Mouse (Mus musculus): ENCODE measurements around the gene Tmprss9. TPM values are rescaled to one million over a fixed set of nuclear protein-coding genes. Genes with fewer than 3 reads are reported as not detected.

Tmprss9 gene
- total RNA-seq, 2 experiments from 2014 or later: not detected

DNA sequence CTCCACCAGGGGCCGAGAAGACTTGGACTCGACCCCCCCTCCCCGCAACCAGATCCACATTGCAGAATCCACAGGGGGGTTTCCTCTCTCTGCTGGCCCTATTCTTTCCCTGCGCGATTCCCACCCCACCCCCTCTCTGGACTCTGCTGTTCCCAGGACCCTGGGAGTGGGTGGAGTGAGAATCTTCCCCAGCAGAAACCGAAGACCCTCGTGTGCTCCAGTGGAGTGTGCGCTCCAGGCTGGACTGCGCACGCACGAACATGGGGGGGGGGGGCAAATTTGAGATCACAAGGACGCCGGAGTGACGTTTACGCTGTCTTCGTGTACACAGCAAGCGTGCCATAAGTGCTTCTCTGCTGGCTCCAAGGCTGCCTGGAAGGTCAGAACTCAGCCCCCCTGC, 64.0 kb downstream of the Tmprss9 start:
- DNase-seq (ENCODE audit: low spot score in 2 of 2): no peak

DNA sequence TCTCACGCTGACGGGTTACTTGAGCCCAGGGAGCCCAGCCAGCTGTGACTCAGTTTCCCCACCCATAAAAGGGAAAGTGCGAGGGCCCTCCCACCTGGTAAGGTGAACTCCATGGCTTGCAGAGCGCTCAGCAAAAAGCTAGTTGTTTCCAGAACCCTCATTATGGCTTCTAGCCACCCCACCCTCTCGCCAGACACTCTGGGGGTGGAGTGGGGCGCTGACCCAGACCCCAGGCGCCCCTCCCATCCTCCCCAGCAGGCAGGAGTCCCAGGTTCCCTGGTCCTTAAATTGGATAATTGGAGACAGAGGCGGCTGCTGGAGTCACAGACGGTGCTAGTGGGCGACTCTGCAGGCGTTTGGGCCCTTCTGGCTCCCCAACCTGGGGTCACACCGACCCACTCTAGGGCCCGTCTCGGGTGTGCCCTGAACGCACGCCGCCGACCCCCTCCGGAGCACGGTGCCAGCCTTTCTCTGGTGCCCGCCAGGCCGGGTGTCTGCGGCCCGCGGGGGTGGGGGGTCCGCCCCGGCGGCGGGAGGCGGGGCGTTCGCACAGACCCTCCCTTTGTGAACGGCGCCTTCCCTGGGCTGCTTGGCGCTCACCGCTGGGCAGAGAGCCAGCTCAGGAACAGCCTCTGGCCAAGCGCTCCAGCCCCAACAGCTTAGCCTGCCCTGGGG, 64.6 kb downstream of the Tmprss9 start:
- DNase-seq (ENCODE audit: low spot score in 2 of 2): no peak

DNA sequence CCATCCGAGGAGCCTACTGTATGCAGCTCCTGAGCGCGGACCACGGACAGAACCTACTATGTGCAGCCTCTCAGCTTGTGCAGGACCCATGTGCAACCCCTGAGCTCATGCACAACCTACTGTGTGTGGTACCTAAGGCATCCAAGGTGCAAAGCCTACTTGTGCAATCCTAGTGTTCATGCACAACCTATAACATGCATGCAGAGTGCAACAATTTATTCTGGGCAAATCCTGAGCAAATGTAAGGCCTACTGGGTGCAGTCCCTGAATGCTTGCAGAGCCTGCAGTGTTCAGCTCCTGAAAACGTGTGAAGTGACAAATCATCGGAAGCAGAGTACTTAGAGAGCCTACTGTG, 65.1 kb downstream of the Tmprss9 start:
- no peak for DNase-seq (ENCODE audit: low spot score in 2 of 2)

DNA sequence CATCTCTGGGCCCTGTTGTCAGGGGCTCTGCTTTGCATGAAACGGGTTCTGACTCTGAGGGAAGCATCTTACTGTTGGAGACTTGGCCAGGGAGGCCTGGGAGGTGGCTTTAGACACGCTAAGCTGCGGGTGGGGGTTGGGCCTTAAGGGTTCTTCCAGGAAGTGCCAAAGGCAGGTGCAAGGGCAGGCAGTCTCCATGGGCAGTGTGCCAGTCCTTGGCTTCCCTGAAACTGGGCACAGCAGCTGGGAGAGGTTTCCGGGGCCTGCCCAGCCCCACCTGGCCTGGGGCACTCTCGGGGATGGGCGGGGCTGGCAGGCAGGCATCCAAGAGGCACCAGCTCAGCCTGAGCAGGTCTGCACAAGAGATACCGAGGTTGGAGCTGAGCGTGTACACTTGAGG, 66.0 kb downstream of the Tmprss9 start:
- no peak for DNase-seq (ENCODE audit: low spot score in 2 of 2)

DNA sequence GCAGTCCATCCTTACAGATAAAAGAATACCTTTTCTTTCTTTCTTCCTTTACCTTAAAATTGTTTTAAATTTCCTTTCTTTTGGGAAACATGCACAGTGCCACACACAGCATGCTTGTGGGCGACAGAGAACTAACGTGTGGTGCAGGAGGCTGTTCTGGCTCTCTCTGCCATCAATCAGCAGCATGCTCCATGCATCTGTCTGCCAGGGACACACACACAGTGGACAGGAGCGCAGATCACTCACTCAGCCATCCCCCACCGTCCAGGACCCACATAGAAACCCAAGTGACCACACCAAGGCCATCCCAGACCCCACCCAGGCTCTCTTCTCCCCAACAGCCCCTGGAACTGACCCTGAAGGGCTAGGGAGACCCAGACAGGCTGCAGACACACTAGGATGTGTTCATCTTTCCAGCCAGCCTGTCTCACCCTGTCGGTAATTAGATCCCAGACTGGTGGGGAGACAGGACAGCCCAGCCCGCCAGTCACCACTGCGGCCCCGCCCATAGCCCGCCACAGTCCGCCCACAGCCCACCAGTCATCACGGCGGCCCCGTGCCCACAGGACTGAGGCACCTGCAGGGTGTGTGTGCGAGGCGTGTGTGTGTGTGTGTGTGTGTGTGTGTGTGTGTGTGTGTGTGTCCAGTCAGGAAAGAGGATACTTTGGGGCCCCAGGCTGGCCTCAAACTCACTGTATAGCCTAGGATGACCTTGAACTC, 67.3 kb downstream of the Tmprss9 start:
- no peak for DNase-seq (ENCODE audit: low spot score in 2 of 2)

DNA sequence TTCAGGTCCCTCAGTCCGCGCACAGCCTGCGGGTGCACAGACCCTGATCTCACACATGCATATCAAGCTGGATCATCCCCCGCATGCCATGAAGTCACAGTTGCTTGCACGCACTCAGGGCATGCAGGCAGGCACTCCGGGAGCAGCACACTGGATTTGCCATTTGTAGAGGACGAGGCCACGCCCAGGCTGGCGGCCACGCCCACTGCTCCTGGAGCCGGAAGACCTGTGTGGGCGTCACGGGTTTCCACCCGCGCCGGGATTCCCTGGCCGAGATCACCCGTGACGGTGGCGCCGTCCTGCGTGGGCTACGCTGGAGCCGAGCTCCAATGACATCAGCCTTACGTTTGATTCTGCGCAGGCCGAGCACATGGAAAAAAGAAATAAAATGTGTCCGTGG, 68.0 kb downstream of the Tmprss9 start:
- peak in 1 of 2 experiments; percentile 64 for DNase-seq (ENCODE audit: low spot score in 2 of 2)

DNA sequence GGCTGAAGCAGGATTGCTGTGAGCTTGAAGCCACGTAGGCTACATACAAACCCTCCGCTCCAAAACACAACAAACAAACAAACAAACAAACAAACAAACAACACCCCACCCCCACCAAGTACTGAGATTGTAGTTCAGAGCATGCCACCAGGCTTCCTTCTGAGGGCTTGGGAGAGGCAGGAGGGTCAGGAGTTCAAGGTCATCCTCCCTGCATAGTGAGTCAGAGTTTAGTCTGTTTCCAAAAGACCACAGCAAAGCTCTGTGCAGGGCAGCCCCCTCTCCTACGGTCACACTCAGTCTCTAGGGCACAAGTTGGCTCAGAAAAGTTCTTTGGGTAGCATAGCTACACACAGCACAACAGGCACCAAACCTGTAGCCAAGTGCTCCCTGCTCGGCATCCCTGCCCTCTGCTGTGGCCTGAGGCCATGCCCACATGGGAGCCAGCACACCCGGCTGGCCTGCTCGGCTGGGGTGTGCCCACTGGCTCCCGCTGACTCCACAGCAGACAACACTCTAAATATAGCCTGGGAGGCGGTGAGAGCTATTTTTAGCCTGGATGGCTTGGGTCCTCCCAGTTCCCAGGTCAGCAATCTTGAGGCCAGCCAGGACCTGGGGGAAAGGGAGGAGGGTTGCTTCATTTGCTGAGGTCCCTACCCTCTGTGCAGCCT, 68.8 kb downstream of the Tmprss9 start:
- DNase-seq (ENCODE audit: low spot score in 2 of 2): no peak

DNA sequence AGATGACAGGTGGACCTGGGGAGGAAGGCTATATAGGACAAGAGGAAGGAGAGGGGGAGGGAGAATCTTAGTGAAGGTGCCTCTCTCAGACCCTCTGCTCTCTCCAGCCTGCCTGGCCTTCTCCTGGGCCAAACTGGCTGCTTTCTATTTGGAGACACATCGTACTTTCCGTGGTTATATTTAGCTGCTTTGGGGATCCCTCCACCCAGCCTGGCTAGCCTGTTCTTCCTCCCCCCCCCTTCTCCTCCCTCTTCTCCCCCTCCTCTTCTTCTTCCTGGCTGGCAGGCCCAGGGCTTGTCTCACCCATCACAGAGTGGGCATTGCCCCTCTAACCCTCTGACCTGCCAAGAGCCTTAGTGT, 69.3 kb downstream of the Tmprss9 start:
- DNase-seq (ENCODE audit: low spot score in 2 of 2): no peak

DNA sequence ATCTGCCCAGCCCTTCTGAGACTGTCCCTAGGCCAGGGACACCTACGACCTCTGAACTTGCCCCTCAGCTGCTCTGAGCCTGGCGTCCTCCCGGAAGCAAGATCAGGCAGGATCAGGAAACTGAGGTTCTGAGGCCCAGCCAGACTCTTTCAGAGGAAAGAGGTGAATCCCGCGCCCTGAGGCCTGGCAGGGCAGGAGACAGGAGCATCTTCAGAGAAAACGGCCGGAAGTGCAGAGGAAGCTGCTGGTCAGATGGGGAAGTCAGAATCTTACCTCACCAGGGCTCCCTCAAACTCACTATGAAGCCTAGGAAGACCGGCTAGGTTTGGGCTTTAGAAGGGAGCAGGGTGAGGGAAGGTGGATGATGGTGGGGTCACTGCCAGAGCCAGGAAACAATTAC, 71.3 kb downstream of the Tmprss9 start:
- DNase-seq (ENCODE audit: low spot score in 2 of 2): no peak

DNA sequence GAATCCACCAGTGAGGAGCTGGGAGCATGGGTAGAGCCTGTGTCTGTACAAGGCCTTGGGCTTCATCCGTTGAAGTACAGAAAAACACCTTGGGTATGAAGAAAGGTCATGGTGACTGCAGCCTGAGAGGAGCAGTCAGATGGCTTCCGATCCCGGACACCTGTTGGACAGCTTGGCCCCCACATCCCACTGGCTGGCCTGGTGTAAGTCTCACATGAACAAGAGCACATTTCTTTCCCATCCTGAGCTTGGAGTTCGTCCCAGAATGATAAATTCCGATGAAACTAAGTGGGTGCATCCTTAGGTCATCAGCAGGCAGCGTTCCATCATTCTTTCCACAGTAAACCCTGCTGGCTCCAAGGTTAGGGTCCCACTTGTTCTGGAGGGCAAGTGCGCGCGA, 72.1 kb downstream of the Tmprss9 start:
- no peak for DNase-seq (ENCODE audit: low spot score in 2 of 2)

DNA sequence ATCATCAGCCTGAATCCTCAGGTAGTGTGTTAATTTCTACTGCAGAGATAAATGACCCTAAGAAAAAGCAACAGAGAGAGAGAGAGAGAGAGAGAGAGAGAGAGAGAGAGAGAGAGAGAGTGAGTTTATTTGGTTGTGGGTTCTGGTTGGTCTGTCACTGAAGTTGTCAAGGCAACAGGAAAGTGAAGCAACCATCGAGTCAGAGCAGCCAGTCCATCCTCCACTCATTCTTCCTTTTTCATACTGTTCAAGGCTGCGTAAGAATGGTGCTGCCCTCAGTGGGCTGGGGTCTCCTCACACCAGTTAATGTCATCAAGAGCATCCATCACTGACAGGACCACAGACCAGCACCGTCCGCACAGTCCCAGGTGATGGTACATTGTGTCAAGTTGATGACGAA, 72.6 kb downstream of the Tmprss9 start:
- no peak for DNase-seq (ENCODE audit: low spot score in 2 of 2)

DNA sequence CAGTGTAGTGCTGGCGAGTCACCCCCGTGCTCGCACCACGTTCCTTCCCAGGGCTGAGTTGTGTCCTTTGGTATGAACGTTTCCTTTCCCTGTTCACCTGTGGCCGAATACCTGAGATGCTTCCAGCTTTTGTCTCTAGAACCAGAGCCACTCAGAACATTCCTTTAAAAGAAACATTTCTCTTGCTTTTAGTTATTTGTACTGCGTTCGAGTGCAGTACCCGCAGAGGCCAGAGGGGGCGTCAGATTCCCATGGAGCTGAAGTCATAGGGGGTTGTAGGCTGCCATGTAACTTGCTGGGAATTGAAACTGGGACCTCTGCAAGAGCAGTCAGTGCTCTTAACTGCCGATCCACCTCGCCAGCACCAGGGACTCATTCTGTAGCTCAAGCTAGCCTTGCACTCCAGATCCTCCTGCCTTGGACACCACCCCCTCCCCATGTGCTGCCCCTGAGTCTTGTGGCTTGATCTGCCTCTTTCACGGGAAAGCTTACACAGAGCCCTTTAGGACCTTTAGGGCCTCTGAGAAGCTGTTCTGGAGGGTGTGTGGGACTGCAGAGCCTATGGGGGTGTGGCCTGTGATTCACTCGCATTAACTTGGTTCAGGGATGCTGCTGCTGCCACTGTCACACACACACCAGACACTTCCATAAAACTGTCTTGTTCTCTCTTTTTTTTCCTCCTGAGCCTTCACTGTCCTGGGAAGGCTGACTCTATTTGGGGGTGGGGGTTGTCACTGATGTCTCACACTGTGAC, 75.2 kb downstream of the Tmprss9 start:
- no peak for DNase-seq (ENCODE audit: low spot score in 2 of 2)

DNA sequence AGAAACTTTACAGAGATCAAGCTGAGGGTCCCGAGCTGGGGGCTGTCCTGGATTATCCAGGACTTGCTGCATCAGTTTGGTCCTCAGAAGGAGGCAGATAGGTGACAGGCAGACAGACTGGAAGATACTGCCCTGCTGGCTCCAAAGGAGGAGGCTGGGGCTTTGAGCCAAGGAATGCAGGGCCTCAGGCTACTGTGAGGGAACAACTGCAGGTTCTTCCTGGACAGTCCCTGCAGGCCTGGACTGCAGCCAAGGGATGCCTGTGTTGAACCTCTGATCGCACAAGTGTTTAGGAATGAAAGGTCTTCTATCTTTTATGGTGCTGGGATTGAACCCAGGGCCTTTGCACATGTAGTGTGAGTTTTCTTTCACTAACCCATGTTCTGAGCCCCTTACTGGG, 76.2 kb downstream of the Tmprss9 start:
- DNase-seq (ENCODE audit: low spot score in 2 of 2): no peak

DNA sequence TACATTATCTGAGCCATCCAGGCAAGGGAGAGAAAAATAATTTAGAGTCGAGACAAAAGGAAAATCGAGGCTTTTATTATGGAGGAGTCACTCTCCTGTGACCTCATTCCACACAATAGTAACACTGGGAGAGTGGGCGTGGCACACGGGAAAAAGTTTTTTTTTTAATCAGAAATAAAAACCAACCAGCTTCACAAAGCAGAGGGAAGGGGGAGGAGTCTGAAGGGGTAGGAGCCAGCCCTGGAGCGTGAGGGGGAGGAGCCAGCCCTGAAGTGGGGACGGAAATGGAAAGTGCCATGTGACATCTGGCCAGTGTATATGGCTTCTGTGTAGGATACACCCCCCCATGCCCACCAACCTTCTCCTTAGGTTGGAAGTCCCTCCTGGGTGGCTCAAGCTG, 76.9 kb downstream of the Tmprss9 start:
- DNase-seq (ENCODE audit: low spot score in 2 of 2): no peak

DNA sequence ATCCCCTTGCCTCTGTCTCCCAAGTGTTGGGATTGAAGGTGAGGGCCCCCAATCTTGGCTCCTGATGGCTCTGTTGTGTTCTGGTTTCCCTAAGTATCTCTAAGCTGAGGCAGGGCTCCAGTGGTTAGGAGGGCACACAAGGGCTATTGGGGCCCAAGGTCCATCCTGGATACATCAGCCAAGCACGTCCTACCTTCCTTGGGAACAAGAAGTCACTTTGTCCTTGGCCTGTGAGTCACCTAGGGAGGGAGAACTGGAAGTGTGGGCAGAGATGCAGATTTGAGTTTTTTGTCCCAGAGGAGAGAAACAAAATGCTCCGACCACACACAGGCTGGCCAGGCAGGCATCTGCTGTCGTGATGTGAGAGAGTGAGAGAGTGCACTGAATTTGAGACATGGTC, 77.4 kb downstream of the Tmprss9 start:
- DNase-seq (ENCODE audit: low spot score in 2 of 2): no peak

Small RNAs within 50 kb of the gene (microRNA-seq; reads per million reads assigned to microRNA genes)
- gene Mir1982: 3.4 reads per million, percentile 9 among the genes with 10 or more reads in this experiment

Other genes with a start within 250 kb of the Tmprss9 start
- gene Csnk1g2, start 249.0 kb upstream of the Tmprss9 start, total RNA-seq (2021): 100 to 1,000 TPM; 169 to 173 TPM
- gene Btbd2, start 214.8 kb upstream of the Tmprss9 start, total RNA-seq (2021): 10 to 100 TPM; 72.0 to 76.3 TPM
- 100 to 1,000 TPM; 126 to 134 TPM for gene Mknk2, start 193.7 kb upstream of the Tmprss9 start, total RNA-seq (2021)
- 10 to 100 TPM; 16.5 to 16.6 TPM for gene Mob3a, start 169.9 kb upstream of the Tmprss9 start, total RNA-seq (2021)
- 10 to 100 TPM; 18.3 to 24.9 TPM for gene Izumo4, start 169.7 kb upstream of the Tmprss9 start, total RNA-seq (2021)
- gene Ap3d1, start 129.6 kb upstream of the Tmprss9 start, total RNA-seq (2021): 100 to 1,000 TPM in 1 of 2 experiments, 10 to 100 TPM in 1; 98.9 to 114 TPM
- 10 to 100 TPM; 81.2 to 83.2 TPM for gene Dot1l, start 116.6 kb upstream of the Tmprss9 start, total RNA-seq (2021)
- 10 to 100 TPM; 79.5 to 79.9 TPM for gene Sf3a2, start 73.7 kb upstream of the Tmprss9 start, total RNA-seq (2021)
- gene Plekhj1, start 73.2 kb upstream of the Tmprss9 start, total RNA-seq (2021): 100 to 1,000 TPM in 1 of 2 experiments, 10 to 100 TPM in 1; 93.7 to 105 TPM
- gene Amh, start 66.6 kb upstream of the Tmprss9 start, total RNA-seq (2021): 1 to 10 TPM in 1 of 2 experiments, under 1 TPM in 1; 0.79 to 1.1 TPM
- gene Jsrp1, start 58.4 kb upstream of the Tmprss9 start, total RNA-seq (2021): 10 to 100 TPM; 12.7 to 18.4 TPM
- 100 to 1,000 TPM; 668 to 717 TPM for gene Oaz1, start 45.2 kb upstream of the Tmprss9 start, total RNA-seq (2021)
- gene Lingo3, start 27.8 kb upstream of the Tmprss9 start, total RNA-seq (2021): 1 to 10 TPM; 1.1 to 1.5 TPM
- 10 to 100 TPM; 50.4 to 52.9 TPM for gene Lsm7, start 16.6 kb upstream of the Tmprss9 start, total RNA-seq (2021)
- 10 to 100 TPM; 43.5 to 47.7 TPM for gene Sppl2b, start 16.6 kb upstream of the Tmprss9 start, total RNA-seq (2021)
- 100 to 1,000 TPM; 162 to 179 TPM for gene Timm13, start 29.1 kb downstream of the Tmprss9 start, total RNA-seq (2021)
- gene Lmnb2, start 46.4 kb downstream of the Tmprss9 start, total RNA-seq (2021): 10 to 100 TPM; 18.5 to 23.1 TPM
- gene Gadd45b, start 58.2 kb downstream of the Tmprss9 start, total RNA-seq (2021): 10 to 100 TPM; 10.9 to 11.1 TPM
- 1 to 10 TPM; 5.4 to 6.7 TPM for gene Gng7, start 143.1 kb downstream of the Tmprss9 start, total RNA-seq (2021)
- gene Diras1, start 153.8 kb downstream of the Tmprss9 start, total RNA-seq (2021): 1 to 10 TPM; 2.9 to 3.5 TPM
- gene Slc39a3, start 165.6 kb downstream of the Tmprss9 start, total RNA-seq (2021): 10 to 100 TPM; 32.9 to 36.3 TPM
- gene Sgta, start 188.3 kb downstream of the Tmprss9 start, total RNA-seq (2021): 100 to 1,000 TPM; 158 to 163 TPM
- gene Thop1, start 198.2 kb downstream of the Tmprss9 start, total RNA-seq (2021): 10 to 100 TPM; 39.1 to 46.7 TPM
- gene Creb3l3, start 227.0 kb downstream of the Tmprss9 start, total RNA-seq (2021): 10 to 100 TPM in 1 of 2 experiments, 1 to 10 TPM in 1; 2.3 to 16.6 TPM
- gene Map2k2, start 234.1 kb downstream of the Tmprss9 start, total RNA-seq (2021): 100 to 1,000 TPM; 149 to 157 TPM

Measured in adrenal gland, postnatal 4 days (tissue).